Mouse (Mus musculus): ENCODE results near the gene Wdr53. TPM values are rescaled to one million over a fixed set of nuclear protein-coding genes. Genes with fewer than 3 reads are reported as not detected.
"Not testable (repeated sequence)": the region's sequence is repeated elsewhere in the genome, so short reads cannot be mapped to it uniquely, and the experiment has no call there.

Gene Wdr53
- polyA plus RNA-seq, 1 experiment from 2014 or later = 16.6 TPM

GRCm38 (mm10) chr16:32282608-32283007, 35.6 kb downstream of the Wdr53 start:
- Histone ChIP-seq H3K4me2 (replicated peaks) (no peak overlapping the region), H3K9me3 (no peaks in the 10 kb centered on the region), H3K27me3 (no peaks in the 10 kb centered on the region), H3K36me3 (peaks cover 43% of the 10 kb centered on the region), H3K9ac (replicated peaks) (no peak overlapping the region), H3K4me1 (peaks cover 33% of the 10 kb centered on the region), H3K27ac (replicated peaks) (no peak overlapping the region), H3K4me3 (no peak overlapping the region)
- ATAC-seq (replicated peaks) = no peak

- Histone ChIP-seq H3K9ac (replicated peaks) (no peak overlapping the region), H3K4me1 (no peaks in the 10 kb centered on the region), H3K27me3 (no peaks in the 10 kb centered on the region), H3K27ac (replicated peaks) (no peak overlapping the region), H3K4me3 (no peak overlapping the region), H3K4me2 (replicated peaks) (no peak overlapping the region), H3K36me3 (peaks cover 50% of the 10 kb centered on the region), H3K9me3 (no peaks in the 10 kb centered on the region)
- WGBS = 92% methylated on average over 4 of the region's 4 CpGs
- no peak for ATAC-seq (replicated peaks)
Observed at GRCm38 (mm10) chr16:32291821-32292220, 44.8 kb downstream of the Wdr53 start.

GRCm38 (mm10) chr16:32299617-32300016, 52.6 kb downstream of the Wdr53 start:
- ATAC-seq (replicated peaks); H3K4me1 ChIP-seq: not testable (repeated sequence)
- 96% methylated on average over 4 of the region's 4 CpGs for WGBS

GRCm38 (mm10) chr16:32303046-32303445, 56.0 kb downstream of the Wdr53 start:
- Histone ChIP-seq H3K9ac (replicated peaks) (no peak overlapping the region), H3K27ac (replicated peaks) (no peak overlapping the region), H3K9me3 (no peaks in the 10 kb centered on the region), H3K27me3 (no peaks in the 10 kb centered on the region), H3K4me2 (replicated peaks) (no peak overlapping the region), H3K36me3 (peaks cover 22% of the 10 kb centered on the region), H3K4me1 (no peaks in the 10 kb centered on the region), H3K4me3 (no peak overlapping the region)
- 50% methylated on average over 1 of the region's 1 CpGs for WGBS
- ATAC-seq (replicated peaks) = no peak

More at GRCm38 (mm10) chr16:32299617-32300016, 52.6 kb downstream of the Wdr53 start:
- H3K27me3 ChIP-seq; H3K4me2 ChIP-seq (replicated peaks); H3K9me3 ChIP-seq; H3K4me3 ChIP-seq; H3K9ac ChIP-seq (replicated peaks); H3K27ac ChIP-seq (replicated peaks): not testable (repeated sequence)
- peaks cover 47% of the 10 kb centered on the region for H3K36me3 ChIP-seq

- no peak overlapping the region for H3K4me3 ChIP-seq
- H3K36me3 ChIP-seq = peaks cover 15% of the 10 kb centered on the region
- no peak overlapping the region for H3K9ac ChIP-seq (replicated peaks)
- H3K9me3 ChIP-seq = no peaks in the 10 kb centered on the region
- WGBS = 91% methylated on average over 7 of the region's 7 CpGs
- H3K4me1 ChIP-seq = no peaks in the 10 kb centered on the region
- H3K27ac ChIP-seq (replicated peaks) = no peak overlapping the region
- ATAC-seq (replicated peaks) = no peak
- no peaks in the 10 kb centered on the region for H3K27me3 ChIP-seq
- H3K4me2 ChIP-seq (replicated peaks) = no peak overlapping the region
Observed at GRCm38 (mm10) chr16:32303886-32304285, 56.9 kb downstream of the Wdr53 start.

MicroRNAs within 50 kb of the gene (microRNA counts, 519-probe panel; counts per million panel counts)
- 2,197 counts per million, percentile 36 among the panel's probes with 10 or more counts for microRNA mmu-miR-1946a

Small RNA genes within 50 kb of the gene (microRNA-seq; reads per million reads assigned to microRNA genes)
- not detected for gene Mir1946a

Other genes with a start within 250 kb of the Wdr53 start
- 17.2 and 18.4 TPM in 2 replicates for gene Senp5, start 243.9 kb upstream of the Wdr53 start, polyA plus RNA-seq (2015; fragmentation: Nextera tagmentation; extraction: Ambion mirVana)
- gene Pak2, start 167.9 kb upstream of the Wdr53 start, polyA plus RNA-seq (2015; fragmentation: Nextera tagmentation; extraction: Ambion mirVana) = 45.4 and 46.1 TPM in 2 replicates
- gene Pigx, start 147.5 kb upstream of the Wdr53 start, polyA plus RNA-seq (2015; fragmentation: Nextera tagmentation; extraction: Ambion mirVana) = 130 TPM in 2 replicates
- gene Cep19, start 147.4 kb upstream of the Wdr53 start, polyA plus RNA-seq (2015; fragmentation: Nextera tagmentation; extraction: Ambion mirVana) = 41.7 and 45.7 TPM in 2 replicates
- 7.8 and 8.2 TPM in 2 replicates for gene Nrros, start 81.6 kb upstream of the Wdr53 start, polyA plus RNA-seq (2015; fragmentation: Nextera tagmentation; extraction: Ambion mirVana)
- not detected in 2 replicates for gene Bex6, start 67.4 kb upstream of the Wdr53 start, polyA plus RNA-seq (2015; fragmentation: Nextera tagmentation; extraction: Ambion mirVana)
- 20.2 and 22.8 TPM in 2 replicates for gene Fbxo45, start 69 bp upstream of the Wdr53 start, polyA plus RNA-seq (2015; fragmentation: Nextera tagmentation; extraction: Ambion mirVana)
- not detected in 2 replicates for gene Smco1, start 24.2 kb downstream of the Wdr53 start, polyA plus RNA-seq (2015; fragmentation: Nextera tagmentation; extraction: Ambion mirVana)
- 35.9 and 36.0 TPM in 2 replicates for gene Rnf168, start 30.2 kb downstream of the Wdr53 start, polyA plus RNA-seq (2015; fragmentation: Nextera tagmentation; extraction: Ambion mirVana)
- 26.2 and 26.7 TPM in 2 replicates for gene Ubxn7, start 85.0 kb downstream of the Wdr53 start, polyA plus RNA-seq (2015; fragmentation: Nextera tagmentation; extraction: Ambion mirVana)
- not detected in 2 replicates for gene Tm4sf19, start 153.3 kb downstream of the Wdr53 start, polyA plus RNA-seq (2015; fragmentation: Nextera tagmentation; extraction: Ambion mirVana)
- gene Tctex1d2, start 172.5 kb downstream of the Wdr53 start, polyA plus RNA-seq (2015; fragmentation: Nextera tagmentation; extraction: Ambion mirVana) = 33.8 and 34.2 TPM in 2 replicates
- 47.4 and 47.6 TPM in 2 replicates for gene Pcyt1a, start 183.7 kb downstream of the Wdr53 start, polyA plus RNA-seq (2015; fragmentation: Nextera tagmentation; extraction: Ambion mirVana)
- 0.11 and 0.29 TPM in 2 replicates for gene Slc51a, start 240.7 kb downstream of the Wdr53 start, polyA plus RNA-seq (2015; fragmentation: Nextera tagmentation; extraction: Ambion mirVana)
- gene Zdhhc19, start 249.0 kb downstream of the Wdr53 start, polyA plus RNA-seq (2015; fragmentation: Nextera tagmentation; extraction: Ambion mirVana) = not detected in 2 replicates

All from forebrain, embryonic 15.5 days (tissue).